Mouse (Mus musculus): ENCODE results near the gene Rpp40.

DNA sequence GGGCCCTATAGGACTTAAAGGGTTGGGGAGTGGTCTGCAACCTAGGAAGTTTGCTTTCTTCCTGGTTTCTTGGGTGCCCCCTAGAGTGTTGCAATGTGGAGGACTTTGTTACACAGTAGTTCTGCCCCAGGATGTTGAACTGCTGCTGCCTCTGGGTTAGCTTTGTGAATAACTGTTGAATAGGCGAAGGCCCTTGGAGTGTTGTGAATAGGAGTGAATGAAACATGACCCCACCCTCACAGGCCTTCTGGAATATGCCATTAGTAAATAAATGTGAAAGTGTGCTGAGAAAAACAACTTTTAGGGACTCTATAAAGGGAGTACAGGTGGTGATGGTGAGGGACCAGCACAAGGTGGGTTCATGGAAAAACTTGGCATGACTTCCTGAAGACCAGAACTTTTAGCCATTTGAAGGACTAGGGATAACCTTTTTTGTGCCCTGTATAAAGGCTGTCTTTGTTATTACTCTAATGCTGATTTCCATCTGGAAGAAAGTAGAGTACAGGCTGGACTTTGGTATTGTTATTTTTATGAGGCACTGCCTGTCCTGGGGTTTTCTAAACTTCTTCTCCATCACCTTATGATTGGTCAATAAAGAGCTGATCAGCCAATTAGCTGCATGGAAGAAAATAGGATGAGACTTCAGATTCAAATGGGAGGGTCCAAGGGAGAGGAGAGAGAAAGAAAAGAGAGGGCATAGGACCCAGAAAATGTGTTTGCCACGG lies 53.1 kb downstream of the Rpp40 start:
- TF ChIP-seq POLR2A (IDR thresholded peaks at IDR 0.05; ENCODE audit: control insufficient read depth, low read depth, low read length): no peak
- TF ChIP-seq CTCF (IDR thresholded peaks at IDR 0.05; ENCODE audit: control insufficient read depth, insufficient read depth, insufficient replicate concordance, low read depth, low read length): no peak
